Mouse (Mus musculus): Measurements from ENCODE around the gene Tada2a.

The Tada2a gene

DNA sequence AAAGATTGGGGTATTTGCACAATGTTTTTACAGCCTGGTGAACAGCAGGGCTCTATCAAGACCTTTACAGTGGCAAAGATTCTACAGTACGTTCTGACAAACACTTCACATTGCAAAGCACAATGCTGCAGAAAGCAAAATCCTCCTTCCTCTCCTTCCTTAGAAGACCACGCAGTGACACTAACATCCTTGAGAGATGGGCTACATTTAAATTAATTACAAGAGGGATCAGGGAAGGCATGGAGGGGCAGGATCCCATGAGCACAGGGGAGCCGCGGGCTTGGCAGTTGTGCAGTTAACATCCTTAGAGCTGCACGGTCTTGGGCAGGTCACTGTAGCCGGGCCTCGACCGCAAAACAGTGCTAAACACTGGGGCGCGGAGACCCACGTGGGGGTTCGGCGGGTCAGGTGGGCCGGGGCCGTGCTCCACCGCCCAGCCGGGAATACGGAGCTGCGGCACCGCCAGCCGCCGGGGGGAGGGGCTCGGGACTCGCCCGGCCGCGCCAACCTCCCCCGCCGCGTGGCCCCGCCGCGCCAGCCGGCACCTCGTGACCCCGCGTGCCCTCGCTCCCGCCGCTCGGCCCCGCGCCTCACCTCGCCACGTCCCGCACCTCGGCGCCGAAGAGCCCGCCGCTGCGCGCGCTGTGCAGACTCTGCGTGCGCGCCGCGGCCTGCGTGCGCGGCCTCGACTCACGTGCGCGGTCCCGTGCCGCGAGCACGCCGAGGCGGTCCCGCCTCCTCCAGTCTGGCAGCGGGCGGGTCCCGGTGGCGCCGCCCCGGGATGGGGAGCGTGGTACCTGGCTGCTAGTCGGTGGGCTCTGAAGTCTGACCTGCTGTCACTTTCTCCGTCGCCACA, at the start of gene Tada2a, which contains the start of gene Acaca:
Gene Tada2a (minus strand): TSS at position 658 of the 856 bp plus-strand sequence.
Gene Acaca (plus strand): TSS at position 730 of the 856 bp plus-strand sequence.
- peak; percentile 60 to 77 for DNase-seq (ENCODE audit: low spot score in 2 of 2)

DNA sequence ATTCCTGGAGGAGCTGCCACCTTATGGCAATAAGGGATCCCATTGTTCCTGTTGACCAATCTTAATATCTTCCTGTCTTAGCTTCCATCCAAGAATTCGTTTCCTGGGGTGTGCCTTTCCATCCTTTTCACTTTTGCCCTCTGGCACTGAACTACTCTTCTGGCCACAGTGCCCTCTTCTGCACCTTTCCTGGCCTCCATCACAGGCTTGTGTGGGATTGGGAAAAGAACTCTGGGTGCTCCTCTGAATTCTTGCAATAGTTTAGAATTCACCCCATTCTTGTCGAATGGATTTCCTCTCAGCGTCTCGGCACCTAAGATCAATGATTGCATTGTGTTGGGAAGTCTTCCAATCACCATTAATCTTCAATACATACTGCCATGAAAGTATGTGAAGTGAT, 49.2 kb upstream of the Tada2a start:
- DNase-seq (ENCODE audit: low spot score in 2 of 2): no peak

DNA sequence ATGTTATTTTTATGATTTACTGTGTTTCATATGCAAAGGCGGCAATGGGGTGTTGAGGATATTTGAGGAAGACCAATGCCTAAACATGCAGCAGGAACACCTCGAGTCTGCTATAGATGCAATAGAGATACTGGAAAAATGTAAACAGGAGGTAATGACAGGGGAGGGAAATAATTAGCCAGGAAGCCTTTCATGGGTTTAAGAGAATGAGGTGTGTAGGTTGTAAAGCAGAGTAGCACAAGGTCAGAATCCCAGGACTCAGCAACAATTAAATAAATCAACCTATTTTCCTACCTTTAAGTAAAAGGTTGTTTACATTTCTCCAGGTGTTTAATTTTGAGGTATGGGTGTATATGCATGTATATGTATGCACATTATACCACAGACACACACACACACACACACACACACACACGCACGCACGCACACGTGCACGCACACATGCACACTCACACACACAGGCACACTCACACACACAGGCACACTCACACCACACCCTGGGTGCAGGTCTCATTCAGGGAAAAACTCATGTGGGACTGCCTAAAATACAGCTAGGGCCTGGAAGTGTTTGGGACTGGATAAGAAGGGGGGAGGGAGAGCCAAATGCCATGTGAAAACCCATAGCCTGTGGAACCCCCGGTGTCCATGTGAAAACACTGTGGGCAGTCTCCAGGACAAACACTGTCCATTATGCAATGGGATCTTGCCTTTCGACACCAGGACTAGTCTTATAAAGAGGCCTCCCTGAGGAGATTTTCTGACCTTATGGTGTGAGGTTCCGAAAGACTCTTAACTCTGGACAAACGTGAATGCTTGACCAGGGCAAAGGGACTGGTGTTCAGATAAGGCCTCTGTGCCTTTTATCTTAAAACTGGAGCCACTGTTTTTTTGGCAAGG, 43.4 kb upstream of the Tada2a start:
- DNase-seq (ENCODE audit: low spot score in 2 of 2): no peak

DNA sequence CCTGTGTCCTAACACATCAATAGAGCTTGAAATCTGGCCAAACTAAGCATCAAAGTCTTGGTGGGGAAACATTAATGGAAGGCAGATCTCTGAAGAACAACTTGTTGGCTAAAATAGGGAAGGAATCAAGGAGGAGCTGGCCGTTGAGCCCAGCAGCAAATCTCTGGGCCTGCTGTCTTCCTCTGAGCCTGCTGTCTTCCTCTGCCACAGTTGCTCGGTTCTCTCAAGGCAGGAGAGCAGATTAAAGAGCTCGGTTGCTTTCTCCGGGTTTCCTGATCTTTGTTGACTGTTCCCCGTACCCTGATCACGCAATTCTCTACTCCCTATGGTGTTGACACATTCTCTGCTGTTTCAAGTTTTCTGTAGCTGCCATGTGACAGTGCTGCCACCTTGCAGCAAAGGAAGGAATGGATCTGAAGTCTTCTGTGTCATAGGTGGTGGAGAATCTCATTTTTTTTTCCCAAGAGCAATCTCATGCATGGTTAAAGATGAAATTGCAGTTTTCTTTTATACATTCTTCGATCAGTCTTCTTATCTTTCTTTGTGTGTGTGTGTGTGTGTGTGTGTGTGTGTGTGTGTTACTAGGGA, 39.4 kb upstream of the Tada2a start:
- peak in 1 of 2 experiments; percentile 21 for DNase-seq (ENCODE audit: low spot score in 2 of 2)

DNA sequence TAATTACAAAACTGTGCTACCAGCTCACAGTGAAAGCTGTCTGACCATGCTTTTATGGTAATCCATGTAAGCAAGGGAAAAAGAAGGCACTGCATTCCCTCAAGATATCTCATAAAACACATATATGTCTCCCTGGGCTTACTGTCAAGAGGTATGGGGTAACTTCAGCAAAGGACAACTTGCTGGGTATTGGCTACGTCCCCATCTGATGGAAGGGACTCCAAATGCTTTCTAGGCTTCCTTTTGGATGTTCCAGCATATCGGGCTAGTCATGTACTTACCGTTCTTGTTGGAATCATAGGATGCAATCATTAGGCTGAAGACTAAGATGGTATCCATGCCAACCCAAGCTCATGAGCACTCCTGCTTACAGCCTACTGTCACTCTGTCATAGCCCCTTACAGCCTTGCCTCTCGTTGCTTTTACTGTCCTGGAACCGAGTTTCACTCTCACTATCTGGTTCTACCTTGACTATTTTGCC, 37.7 kb upstream of the Tada2a start, which contains the start of gene Gm11437:
Gene Gm11437 (minus strand): TSS at position 431 of the 481 bp plus-strand sequence.
- no peak for DNase-seq (ENCODE audit: low spot score in 2 of 2)

DNA sequence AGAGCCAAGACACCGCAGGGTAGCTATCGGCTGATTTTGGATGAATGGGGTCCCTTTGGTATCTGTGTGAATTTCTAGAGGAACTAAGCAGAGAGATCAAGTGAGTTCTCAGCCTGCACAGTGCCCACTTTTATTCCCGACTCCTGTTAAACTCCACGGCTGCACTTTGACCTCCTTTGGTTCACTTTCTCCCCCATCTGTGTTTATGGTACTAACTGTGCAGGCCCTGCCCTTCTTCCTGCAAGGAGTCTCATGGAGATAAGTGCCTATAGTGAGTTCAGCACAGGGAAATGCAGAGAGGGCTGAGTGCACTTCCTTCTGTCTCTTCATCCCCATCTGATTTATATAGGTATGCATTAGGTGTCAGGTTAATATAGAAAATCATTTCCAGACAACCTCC, 35.2 kb upstream of the Tada2a start:
- no peak for DNase-seq (ENCODE audit: low spot score in 2 of 2)

DNA sequence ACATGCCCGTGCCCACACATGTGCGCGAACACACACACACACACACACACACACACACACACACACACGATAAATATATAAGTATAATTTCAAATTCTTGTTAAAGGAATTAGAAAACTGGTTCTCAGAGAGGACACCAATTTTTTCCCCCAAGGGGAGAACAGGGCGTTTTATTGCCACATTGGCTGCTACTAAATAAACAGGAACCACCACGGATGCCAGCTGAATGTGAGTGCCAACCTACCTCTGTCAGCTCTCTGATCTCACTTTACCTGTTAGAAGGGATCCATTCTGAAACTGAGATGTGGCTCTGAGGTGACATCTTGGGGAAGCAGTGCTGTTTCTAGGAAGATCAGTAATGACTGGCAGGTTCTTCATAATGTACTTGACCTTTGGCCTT, 34.7 kb upstream of the Tada2a start:
- no peak for DNase-seq (ENCODE audit: low spot score in 2 of 2)

DNA sequence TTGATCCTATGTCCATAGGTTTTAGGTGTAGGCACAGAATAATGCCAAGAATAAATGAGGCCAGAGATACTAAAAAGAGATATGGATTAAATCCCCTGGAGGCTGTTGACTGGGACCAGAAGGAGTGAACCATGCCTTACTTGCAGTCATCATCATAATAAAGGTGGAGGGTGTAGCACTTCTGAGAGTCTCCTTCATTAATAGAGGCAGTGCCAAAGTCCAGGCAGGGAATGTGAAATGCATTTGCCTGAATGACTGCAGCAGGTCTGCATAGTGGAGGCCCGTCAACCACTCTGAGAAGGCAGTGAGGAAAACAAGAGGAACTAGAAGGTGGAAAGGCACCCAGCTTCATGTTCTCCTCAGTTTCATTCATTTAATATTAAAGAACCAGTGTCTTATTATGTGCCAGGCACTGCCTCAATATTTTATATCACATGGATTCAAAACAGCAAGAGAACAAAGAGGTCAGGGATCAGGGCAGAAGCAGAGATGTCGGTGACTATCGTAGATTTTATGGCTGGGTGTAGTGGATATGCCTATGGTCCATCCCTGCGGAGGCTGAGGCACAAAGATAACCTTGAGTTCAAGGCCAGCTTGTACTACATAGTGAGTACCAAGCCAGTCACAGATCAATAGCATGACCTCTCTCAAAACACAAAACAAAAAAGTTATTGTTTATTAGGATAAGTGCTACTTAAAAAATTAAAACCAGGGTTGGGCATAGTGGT, 27.3 kb upstream of the Tada2a start:
- no peak for DNase-seq (ENCODE audit: low spot score in 2 of 2)

DNA sequence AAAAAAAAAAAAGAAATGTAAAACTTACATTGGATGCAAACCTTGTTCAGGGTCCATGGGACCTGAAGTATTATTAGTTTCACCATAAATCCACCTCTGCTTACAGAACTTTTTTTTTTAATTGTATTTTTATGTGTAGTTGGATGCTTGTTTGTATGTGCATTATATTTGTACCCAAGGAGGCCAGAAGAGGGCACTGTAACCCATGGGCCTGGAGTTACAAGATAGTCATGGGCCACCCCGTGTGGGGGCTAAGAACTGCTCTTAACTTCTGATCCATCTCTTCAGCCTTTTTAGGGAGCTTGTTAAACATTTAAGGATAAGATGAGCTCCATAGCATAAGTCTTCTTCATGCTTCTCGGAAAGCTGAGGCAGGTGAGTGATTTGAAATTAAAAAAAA, 21.5 kb upstream of the Tada2a start:
- DNase-seq (ENCODE audit: low spot score in 2 of 2): peak in 1 of 2 experiments; percentile 36

DNA sequence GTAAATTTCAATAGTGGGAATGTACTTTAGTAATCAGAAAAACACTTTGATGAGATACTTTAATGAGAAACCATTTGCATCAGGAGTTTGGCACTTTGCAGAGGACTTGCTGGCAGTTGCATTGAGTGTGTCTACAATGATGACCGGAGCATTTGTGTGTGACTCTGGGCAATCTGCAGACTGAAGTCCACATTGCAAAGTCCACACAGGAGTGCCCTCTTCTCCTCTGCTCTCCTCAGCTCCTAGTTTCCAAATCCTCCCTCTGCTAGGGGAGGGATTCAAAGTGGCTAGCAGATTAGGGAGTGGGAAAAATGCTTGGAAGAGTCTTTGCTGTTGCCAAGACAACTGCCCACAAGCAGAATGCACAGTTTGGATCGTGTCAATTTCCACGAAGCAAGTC, 16.7 kb upstream of the Tada2a start:
- DNase-seq (ENCODE audit: low spot score in 2 of 2): no peak

DNA sequence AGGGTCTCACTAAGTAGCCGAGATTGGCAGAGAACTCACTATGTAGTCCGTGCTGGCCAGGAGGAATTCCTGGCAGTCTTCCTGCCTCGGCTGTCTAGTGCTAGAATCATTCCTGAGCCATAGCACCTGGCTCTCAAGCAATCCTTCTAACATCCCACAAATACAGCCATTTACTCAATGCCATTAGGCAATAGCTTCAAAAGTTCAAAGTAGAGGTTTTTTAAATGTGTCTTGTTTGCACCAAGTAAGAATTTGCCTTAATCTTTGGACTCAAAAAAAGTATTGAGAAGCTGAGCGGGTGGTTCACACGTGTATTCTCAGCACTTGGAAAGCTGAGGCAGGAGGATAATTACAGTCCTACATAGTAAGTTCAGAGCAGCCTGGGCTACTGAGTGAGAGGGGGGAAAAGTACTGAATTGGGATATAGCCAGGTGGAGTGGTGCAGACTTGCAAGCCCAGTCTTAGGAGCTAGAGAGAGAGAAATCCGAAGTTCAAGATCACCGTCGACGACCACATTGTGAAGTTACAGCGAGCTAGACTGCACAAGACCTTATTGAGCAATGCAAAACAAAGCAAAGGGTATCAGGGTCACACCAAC, 15.9 kb upstream of the Tada2a start:
- no peak for DNase-seq (ENCODE audit: low spot score in 2 of 2)

DNA sequence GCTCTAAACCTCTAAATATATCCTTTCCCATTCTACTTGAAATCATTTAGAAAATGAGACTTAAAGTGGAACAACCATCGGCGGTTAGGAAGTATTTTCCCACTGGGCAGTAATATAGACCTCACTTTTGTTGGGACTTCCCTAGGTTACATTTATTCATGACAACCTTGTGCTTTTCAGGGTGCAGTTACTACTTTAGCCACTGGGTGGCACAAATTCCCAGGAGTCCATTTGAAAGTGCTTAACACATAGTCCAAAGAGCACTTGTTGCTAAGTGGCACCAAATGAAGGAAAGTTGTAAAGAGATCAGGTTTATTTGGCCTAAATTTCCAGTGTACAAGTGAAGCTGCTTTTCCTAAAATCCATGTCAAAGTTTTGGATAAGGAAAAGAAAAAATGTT, 12.4 kb upstream of the Tada2a start:
- DNase-seq (ENCODE audit: low spot score in 2 of 2): peak; percentile 27 to 59

DNA sequence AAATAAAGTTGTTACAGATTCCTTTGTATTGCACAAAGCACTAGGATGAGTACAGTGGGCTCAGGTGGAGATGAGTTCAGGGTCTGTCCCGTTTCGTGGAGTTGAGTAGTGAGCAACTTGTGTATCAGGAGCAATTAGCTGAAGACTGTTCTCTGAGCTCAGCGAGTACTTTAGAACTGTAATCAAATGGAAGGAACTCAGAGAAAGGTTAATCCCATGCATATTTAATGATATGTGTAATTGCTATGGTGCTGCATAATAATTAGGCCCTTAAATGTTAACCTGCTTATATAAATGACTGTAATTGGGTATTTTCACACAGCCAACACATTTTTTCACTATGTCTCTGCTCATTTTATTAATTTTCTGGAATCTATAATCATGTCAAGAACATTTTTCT, 7.1 kb upstream of the Tada2a start:
- no peak for DNase-seq (ENCODE audit: low spot score in 2 of 2)

DNA sequence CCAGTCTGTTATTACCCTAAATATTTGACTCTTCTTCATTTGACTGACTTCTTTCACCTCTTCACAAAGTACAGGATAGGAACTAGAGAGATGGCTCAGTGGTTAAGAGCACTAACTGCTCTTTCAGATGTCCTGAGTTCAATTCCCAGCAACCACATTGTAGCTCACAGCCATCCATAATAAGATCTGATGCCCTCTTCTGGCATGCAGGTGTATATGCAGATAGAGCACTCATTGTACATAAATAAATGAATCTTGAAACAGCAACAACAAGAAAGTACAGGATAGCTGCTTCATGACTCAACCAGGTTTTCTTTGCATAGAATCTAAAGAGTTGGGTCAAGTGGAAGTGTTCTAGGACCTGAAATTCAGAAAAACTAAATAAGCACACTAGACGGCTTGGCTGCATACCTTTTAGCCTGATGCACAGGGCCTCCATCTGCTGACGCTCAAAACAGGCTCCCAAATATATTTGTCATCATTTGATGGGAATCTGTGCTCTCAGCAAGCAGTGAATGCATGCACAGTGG, 5.0 kb upstream of the Tada2a start:
- no peak for DNase-seq (ENCODE audit: low spot score in 2 of 2)

DNA sequence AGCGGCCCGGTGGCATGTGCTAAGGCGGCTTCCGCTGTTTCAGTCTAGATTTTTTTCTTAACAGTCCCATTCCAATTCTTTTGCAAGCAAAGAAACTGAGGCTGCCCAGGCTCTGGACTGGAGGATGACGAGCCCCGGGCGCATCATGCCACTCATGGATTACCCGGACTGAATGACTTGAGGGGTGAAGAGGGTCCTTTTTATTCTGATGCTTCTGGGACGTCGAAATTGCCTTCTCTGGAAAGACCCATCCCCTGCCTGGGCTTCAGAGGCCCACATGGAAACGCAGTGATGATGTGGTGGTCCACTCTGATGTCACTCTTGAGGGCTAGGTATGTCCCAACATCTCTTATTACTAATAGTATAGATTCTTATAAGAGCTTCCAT, 392 bp upstream of the Tada2a start:
- DNase-seq (ENCODE audit: low spot score in 2 of 2): no peak

DNA sequence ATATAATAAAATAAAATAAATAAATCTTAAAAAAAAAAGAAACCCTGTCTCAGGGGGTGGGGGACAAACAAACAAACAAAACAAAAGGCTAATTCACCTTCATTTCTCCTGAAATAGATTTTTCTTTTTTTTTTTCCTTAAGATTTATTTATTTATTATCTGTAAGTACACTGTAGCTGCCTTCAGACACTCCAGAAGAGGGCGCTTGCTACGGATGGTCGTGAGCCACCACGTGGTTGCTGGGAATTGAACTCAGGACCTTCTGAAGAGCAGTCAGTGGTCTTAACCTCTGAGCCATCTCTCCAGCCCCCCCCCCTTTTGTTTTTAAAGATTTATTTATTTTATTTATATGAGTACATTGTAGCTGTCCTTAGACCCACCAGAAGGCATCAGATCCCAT, 1.4 kb downstream of the Tada2a start:
- DNase-seq (ENCODE audit: low spot score in 2 of 2): no peak

DNA sequence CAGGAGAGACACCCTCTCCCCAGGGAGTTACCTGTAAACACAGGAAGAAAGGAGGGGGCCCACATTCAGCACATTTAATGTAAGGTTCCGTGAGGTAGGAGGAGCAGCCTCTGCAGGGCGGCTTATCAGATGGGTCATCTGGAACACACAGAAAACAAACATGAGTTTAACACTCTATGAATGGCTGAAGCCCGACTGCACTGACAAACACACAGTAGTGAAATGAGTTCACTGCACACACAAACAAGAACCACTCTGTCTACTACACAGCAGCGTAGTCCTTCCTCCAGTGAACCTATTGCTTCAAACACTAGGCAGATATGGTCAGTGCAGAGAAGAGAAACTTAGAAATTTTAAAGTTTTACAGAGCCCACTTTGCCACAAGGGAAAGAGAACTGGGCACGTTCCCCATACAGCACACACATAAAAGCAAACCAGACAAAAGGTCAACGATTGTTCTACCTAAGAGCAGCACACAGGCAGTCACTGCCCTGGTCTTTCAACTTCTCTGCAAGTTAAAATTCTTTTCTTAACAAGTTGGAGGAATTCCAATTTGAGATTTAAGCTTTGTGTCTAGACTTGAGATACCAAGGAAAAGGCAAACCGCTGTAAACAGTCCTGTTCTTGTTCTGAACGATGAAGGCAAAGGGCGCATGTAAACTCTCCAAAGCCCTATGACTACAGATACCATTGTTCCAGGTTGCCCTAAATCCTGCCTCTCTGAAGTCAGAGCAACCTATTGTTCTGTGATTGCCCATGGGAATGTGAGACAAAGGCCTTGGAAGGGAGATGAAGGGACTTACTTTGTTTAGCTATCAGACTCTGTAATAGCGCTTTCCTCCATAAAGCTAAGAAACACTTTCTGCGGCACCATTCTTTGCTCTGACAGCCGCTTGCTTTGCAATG, 8.1 kb downstream of the Tada2a start:
- no peak for DNase-seq (ENCODE audit: low spot score in 2 of 2)

DNA sequence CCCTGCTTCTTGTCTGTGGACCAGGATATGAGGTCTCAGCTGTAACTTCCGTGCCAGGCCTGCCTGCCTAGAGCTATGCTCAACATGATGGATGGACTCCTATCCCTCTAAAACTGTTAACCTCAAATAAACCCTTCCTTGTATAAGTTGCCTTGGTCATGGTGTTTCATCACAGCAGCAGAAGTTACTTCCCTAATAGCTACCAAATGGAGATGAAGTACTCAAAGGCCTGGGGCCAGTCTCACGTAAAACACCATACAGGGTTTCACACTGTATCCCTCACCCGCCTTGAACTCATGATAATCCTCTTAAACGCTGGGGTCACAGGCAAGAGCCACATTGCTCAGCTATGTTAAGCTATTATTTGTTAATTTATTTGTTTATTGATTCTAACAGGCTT, 12.0 kb downstream of the Tada2a start:
- no peak for DNase-seq (ENCODE audit: low spot score in 2 of 2)

DNA sequence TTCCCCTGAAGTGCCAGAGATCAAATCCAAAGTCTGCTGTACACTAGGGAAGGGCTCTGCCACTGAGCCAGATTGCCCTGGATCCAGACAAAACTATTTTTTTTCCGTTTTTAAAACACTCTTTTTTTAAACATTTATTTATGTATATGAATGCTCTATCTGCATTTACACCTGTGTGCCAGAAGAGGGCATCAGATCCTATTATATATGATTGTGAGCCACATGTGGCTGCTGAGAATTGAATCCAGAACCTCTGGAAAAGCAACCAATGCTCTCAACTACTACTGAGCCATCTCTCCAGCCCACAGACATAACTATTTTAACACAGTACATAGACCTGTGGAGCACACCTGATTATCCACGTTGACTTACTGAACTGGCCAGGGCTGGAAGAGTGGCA, 13.2 kb downstream of the Tada2a start:
- DNase-seq (ENCODE audit: low spot score in 2 of 2): no peak

DNA sequence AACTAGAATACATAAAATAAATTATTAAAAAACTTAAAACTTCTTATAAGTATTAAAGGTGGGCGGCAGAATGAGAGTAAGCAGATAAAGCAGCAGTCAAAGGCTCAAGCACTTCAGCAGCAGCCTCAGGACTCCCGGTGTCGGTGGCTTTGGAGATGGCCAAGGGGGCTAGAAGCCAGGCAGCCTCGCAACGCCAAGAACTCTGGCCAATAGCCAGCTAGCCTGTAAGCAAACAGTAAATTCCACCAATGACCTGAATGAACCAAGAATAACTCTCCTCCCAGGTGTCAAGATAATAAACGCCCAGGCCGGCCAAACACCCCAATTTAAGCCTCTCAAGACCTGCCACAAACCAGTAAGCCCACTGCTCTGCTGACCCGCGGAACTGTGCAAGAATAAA, 13.8 kb downstream of the Tada2a start:
- DNase-seq (ENCODE audit: low spot score in 2 of 2): no peak
